In genomic region chr5:98229456-98229855, GRCm38 (mm10) we compare ENCODE assay signal across 26 mouse cellular contexts. TPM values are rescaled to one million over a fixed set of nuclear protein-coding genes. Genes with fewer than 3 reads are reported as not detected.
DNase-seq lines count a peak whose midpoint lies in the region; ATAC-seq lines count a peak whose summit lies in the region.
"Had no signal": no experiment of that assay in that cellular context is flagged by ENCODE, and none has a peak within 500 bp of the region (broad histone marks: within the 10 kb centered on the region; RNA-seq: fewer than 3 reads in every experiment).

No protein-coding gene starts in this region.

- ATAC-seq in hindbrain, embryonic 16.5 days, result peak; percentile 50; the same call in 1 of the 2 replicates
- no peak for ATAC-seq in hindbrain, embryonic 14.5 days (ENCODE audit: low FRiP score)
- peak; percentile 87 for ATAC-seq in cerebellum, adult (ENCODE audit: insufficient number of reproducible peaks, low FRiP score, low TSS enrichment)
- no peak for ATAC-seq in forebrain, embryonic 12.5 days (ENCODE audit: low FRiP score)
- ATAC-seq: forebrain, embryonic 15.5 days; inflammation-experienced regulatory T-cells, adult 6 months; midbrain, embryonic 15.5 days had no signal

- WGBS in hindbrain, embryonic 16.5 days, result 73% methylated on average over 6 of the region's 6 CpGs
- 85% methylated on average over 6 of the region's 6 CpGs for WGBS in hindbrain, embryonic 14.5 days
- 86% methylated on average over 6 of the region's 6 CpGs for WGBS in forebrain, embryonic 12.5 days

- H3K9me3 ChIP-seq in hindbrain, embryonic 16.5 days (ENCODE audit: control insufficient read depth, low read length), result 0 out of 2 replicates have a peak, but pooled peaks cover 3% of the 10 kb centered on the region
- H3K9me3 ChIP-seq in hindbrain, embryonic 14.5 days (ENCODE audit: control insufficient read depth, low read length), result no peaks in the 10 kb centered on the region
- H3K9me3 ChIP-seq in forebrain, embryonic 12.5 days, result no peaks in the 10 kb centered on the region
- H3K9me3 ChIP-seq: embryonic facial prominence, embryonic 12.5 days; forebrain, embryonic 15.5 days; hindbrain, embryonic 12.5 days; liver, embryonic 13.5 days had no signal

- no peak overlapping the region for H3K9ac ChIP-seq in hindbrain, embryonic 16.5 days (ENCODE audit: low read depth, low read length)
- H3K9ac ChIP-seq in hindbrain, embryonic 14.5 days, result no peak overlapping the region
- no peak overlapping the region for H3K9ac ChIP-seq in forebrain, embryonic 12.5 days
- H3K9ac ChIP-seq: embryonic facial prominence, embryonic 12.5 days; forebrain, embryonic 15.5 days; hindbrain, embryonic 12.5 days; liver, embryonic 13.5 days; midbrain, embryonic 15.5 days had no signal

- no peak overlapping the region for H3K4me2 ChIP-seq in hindbrain, embryonic 16.5 days (ENCODE audit: low read length)
- H3K4me2 ChIP-seq in hindbrain, embryonic 14.5 days (replicated peaks), result no peak overlapping the region
- no peak overlapping the region for H3K4me2 ChIP-seq in forebrain, embryonic 12.5 days
- H3K4me2 ChIP-seq: embryonic facial prominence, embryonic 12.5 days; forebrain, embryonic 15.5 days; hindbrain, embryonic 12.5 days; liver, embryonic 13.5 days; midbrain, embryonic 15.5 days had no signal

- no peak overlapping the region for H3K27ac ChIP-seq in hindbrain, embryonic 16.5 days (ENCODE audit: low read depth, low read length)
- H3K27ac ChIP-seq in hindbrain, embryonic 14.5 days, result no peak overlapping the region
- H3K27ac ChIP-seq in forebrain, embryonic 12.5 days, result no peak overlapping the region
- H3K27ac ChIP-seq: embryonic facial prominence, embryonic 12.5 days; forebrain, embryonic 15.5 days; hindbrain, embryonic 12.5 days; layer of hippocampus, adult 2 months; left cerebral cortex, adult 2 months; liver, embryonic 13.5 days; midbrain, embryonic 15.5 days had no signal

- no peaks in the 10 kb centered on the region for H3K27me3 ChIP-seq in hindbrain, embryonic 16.5 days (replicated peaks; ENCODE audit: control insufficient read depth, insufficient read depth, low read length)
- no peaks in the 10 kb centered on the region for H3K27me3 ChIP-seq in hindbrain, embryonic 14.5 days (ENCODE audit: control insufficient read depth, insufficient read depth, low read length)
- H3K27me3 ChIP-seq in forebrain, embryonic 12.5 days, result no peaks in the 10 kb centered on the region
- H3K27me3 ChIP-seq: embryonic facial prominence, embryonic 12.5 days; forebrain, embryonic 15.5 days; hindbrain, embryonic 12.5 days; liver, embryonic 13.5 days; midbrain, embryonic 15.5 days had no signal

- no peak overlapping the region for H3K4me3 ChIP-seq in hindbrain, embryonic 16.5 days (ENCODE audit: low read length)
- H3K4me3 ChIP-seq in hindbrain, embryonic 14.5 days (replicated peaks; ENCODE audit: low read length), result no peak overlapping the region
- no peak overlapping the region for H3K4me3 ChIP-seq in forebrain, embryonic 12.5 days (replicated peaks)
- H3K4me3 ChIP-seq: embryonic facial prominence, embryonic 12.5 days; forebrain, embryonic 15.5 days; hindbrain, embryonic 12.5 days; layer of hippocampus, adult 2 months; left cerebral cortex, adult 2 months; liver, embryonic 13.5 days; midbrain, embryonic 15.5 days had no signal

- no peaks in the 10 kb centered on the region for H3K36me3 ChIP-seq in hindbrain, embryonic 16.5 days (ENCODE audit: control insufficient read depth, insufficient read depth, low read length)
- no peaks in the 10 kb centered on the region for H3K36me3 ChIP-seq in hindbrain, embryonic 14.5 days (replicated peaks; ENCODE audit: control insufficient read depth, insufficient read depth)
- H3K36me3 ChIP-seq in forebrain, embryonic 12.5 days (replicated peaks), result no peaks in the 10 kb centered on the region
- H3K36me3 ChIP-seq: embryonic facial prominence, embryonic 12.5 days; forebrain, embryonic 15.5 days; G1E; hindbrain, embryonic 12.5 days; liver, embryonic 13.5 days; midbrain, embryonic 15.5 days had no signal

- no peaks in the 10 kb centered on the region for H3K4me1 ChIP-seq in hindbrain, embryonic 16.5 days (ENCODE audit: control insufficient read depth, insufficient read depth, low read depth, low read length)
- H3K4me1 ChIP-seq in hindbrain, embryonic 14.5 days (replicated peaks; ENCODE audit: control insufficient read depth, insufficient read depth, low read length), result no peaks in the 10 kb centered on the region
- H3K4me1 ChIP-seq in forebrain, embryonic 12.5 days, result no peaks in the 10 kb centered on the region
- H3K4me1 ChIP-seq: embryonic facial prominence, embryonic 12.5 days; forebrain, embryonic 15.5 days; hindbrain, embryonic 12.5 days; liver, embryonic 13.5 days; midbrain, embryonic 15.5 days had no signal

- DNase-seq in hindbrain, embryonic 14.5 days (ENCODE audit: low spot score), result no peak
- peak; percentile 61 for DNase-seq in cerebellum, adult 8-10 months
- DNase-seq in cerebellum, postnatal 25 days, result peak; percentile 77 to 81
- DNase-seq in gastrocnemius, postnatal 4 days (ENCODE audit: low spot score in 2 of 2), result no peak
- DNase-seq: adrenal gland, adult 8-10 months; embryo, embryonic 11 days; kidney, adult 11 months; kidney, postnatal 25 days; liver, embryonic 13.5 days; lung, adult 18-20 months; lung, postnatal 10 days; right cerebral cortex, adult 18-20 months; spleen, adult 18-20 months; thymus, postnatal 4 days had no signal

RNA-seq across cellular contexts. Expression of gene Fgf5, which starts 24.5 kb away (rescaled TPM):
- 2.2 and 2.9 TPM in 2 replicates for polyA plus RNA-seq in hindbrain, embryonic 16.5 days (2015; fragmentation: Nextera tagmentation; extraction: Ambion mirVana)
- 0.37 and 0.44 TPM in 2 replicates for polyA plus RNA-seq in hindbrain, embryonic 14.5 days (2014; fragmentation: Nextera tagmentation; extraction: Ambion mirVana)
- polyA plus RNA-seq in forebrain, embryonic 12.5 days (2016; fragmentation: Nextera tagmentation; extraction: Ambion mirVana), result 0.36 and 0.56 TPM in 2 replicates
- 1 to 10 TPM; 2.2 to 4.1 TPM for total RNA-seq in gastrocnemius, postnatal 4 days (2021)
- total RNA-seq: G1E; heart, postnatal 25 days had no signal
- polyA plus RNA-seq: G1E; inflammation-experienced regulatory T-cells, adult 6 months had no signal

Comparison
In these comparisons a context has a peak if more than half of its experiments do, and no peak if none do; other contexts are left out.
1. ATAC-seq: peak in hindbrain, embryonic 16.5 days (single experiment) and cerebellum, adult (single experiment); none in hindbrain, embryonic 14.5 days (single experiment) and forebrain, embryonic 12.5 days (single experiment).
2. DNase-seq: peak in cerebellum, adult 8-10 months (single experiment) and cerebellum, postnatal 25 days (2 of 2); none in hindbrain, embryonic 14.5 days (single experiment) and gastrocnemius, postnatal 4 days (0 of 2).